ENCODE assay signal across 30 mouse cellular contexts in the genomic region with DNA sequence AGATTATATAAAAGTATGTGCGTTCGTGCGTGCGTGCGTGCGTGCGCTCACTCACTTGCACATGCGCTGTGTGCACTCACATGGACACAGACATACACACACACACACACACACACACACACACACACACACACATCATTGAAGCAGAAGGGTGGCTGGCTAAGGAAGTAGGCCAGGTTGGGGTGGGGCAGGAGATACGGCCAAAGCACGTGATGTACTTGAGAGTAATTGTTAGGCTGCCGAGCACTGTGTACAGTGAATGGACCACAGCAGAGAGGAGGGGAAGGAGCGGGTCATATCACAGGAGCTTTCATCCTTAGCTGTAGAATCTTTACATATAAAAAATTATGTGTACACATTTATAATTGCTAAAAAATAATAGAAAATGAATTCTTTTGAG.
DNase-seq lines count a peak whose midpoint lies in the region; ATAC-seq and TF ChIP-seq lines count a peak whose summit lies in the region.
"Had no signal": no experiment of that assay in that cellular context is flagged by ENCODE, and none has a peak within 500 bp of the region (broad histone marks: within the 10 kb centered on the region; RNA-seq: fewer than 3 reads in every experiment).

No protein-coding gene starts in this region.

- H3K4me2 ChIP-seq in hindbrain, embryonic 16.5 days (ENCODE audit: low read length), result no peak overlapping the region
- H3K4me2 ChIP-seq in hindbrain, embryonic 14.5 days (replicated peaks), result no peak overlapping the region
- no peak overlapping the region for H3K4me2 ChIP-seq in neural tube, embryonic 15.5 days
- H3K4me2 ChIP-seq in stomach, postnatal 0 days (replicated peaks; ENCODE audit: low read depth), result no peak overlapping the region
- H3K4me2 ChIP-seq: embryonic facial prominence, embryonic 12.5 days; embryonic facial prominence, embryonic 15.5 days; heart, embryonic 12.5 days; heart, embryonic 15.5 days had no signal

- H3K36me3 ChIP-seq in hindbrain, embryonic 16.5 days (ENCODE audit: control insufficient read depth, insufficient read depth, low read length), result no peaks in the 10 kb centered on the region
- H3K36me3 ChIP-seq in hindbrain, embryonic 14.5 days (replicated peaks; ENCODE audit: control insufficient read depth, insufficient read depth), result no peaks in the 10 kb centered on the region; the same call in 1 of the 2 replicates
- no peaks in the 10 kb centered on the region for H3K36me3 ChIP-seq in neural tube, embryonic 15.5 days
- no peaks in the 10 kb centered on the region for H3K36me3 ChIP-seq in stomach, postnatal 0 days (ENCODE audit: control insufficient read depth, insufficient read depth, low read length)
- H3K36me3 ChIP-seq: heart, embryonic 12.5 days had no signal

- ATAC-seq in hindbrain, embryonic 16.5 days, result 0 out of 2 replicates have a peak, but pooled peaks have one; percentile 42
- ATAC-seq in hindbrain, embryonic 14.5 days (ENCODE audit: low FRiP score), result no peak
- ATAC-seq in neural tube, embryonic 15.5 days (ENCODE audit: low FRiP score), result 0 out of 2 replicates have a peak, but pooled peaks have one; percentile 21
- peak; percentile 71; the same call in 1 of the 2 replicates for ATAC-seq in stomach, postnatal 0 days (ENCODE audit: low FRiP score, low TSS enrichment)
- ATAC-seq: forebrain, embryonic 14.5 days; forebrain, postnatal 0 days; hindbrain, postnatal 0 days; Patski had no signal

- H3K27me3 ChIP-seq in hindbrain, embryonic 16.5 days (replicated peaks; ENCODE audit: control insufficient read depth, insufficient read depth, low read length), result no peaks in the 10 kb centered on the region
- H3K27me3 ChIP-seq in hindbrain, embryonic 14.5 days (ENCODE audit: control insufficient read depth, insufficient read depth, low read length), result no peaks in the 10 kb centered on the region
- H3K27me3 ChIP-seq in neural tube, embryonic 15.5 days (replicated peaks), result no peaks in the 10 kb centered on the region
- no peaks in the 10 kb centered on the region for H3K27me3 ChIP-seq in stomach, postnatal 0 days (ENCODE audit: control insufficient read depth, insufficient read depth, low read length)
- H3K27me3 ChIP-seq: CH12.LX; embryonic facial prominence, embryonic 12.5 days; embryonic facial prominence, embryonic 15.5 days; heart, embryonic 12.5 days; heart, embryonic 15.5 days; Patski had no signal

- 93% methylated on average over 12 of the region's 12 CpGs for WGBS in hindbrain, embryonic 16.5 days
- WGBS in hindbrain, embryonic 14.5 days, result 98% methylated on average over 12 of the region's 12 CpGs
- WGBS in lung, adult 2 months, result 86% methylated on average over 12 of the region's 12 CpGs
- 91% methylated on average over 12 of the region's 12 CpGs for WGBS in neural tube, embryonic 15.5 days
- 85% methylated on average over 12 of the region's 12 CpGs for WGBS in stomach, postnatal 0 days

- no peaks in the 10 kb centered on the region for H3K9me3 ChIP-seq in hindbrain, embryonic 16.5 days (ENCODE audit: control insufficient read depth, low read length)
- H3K9me3 ChIP-seq in hindbrain, embryonic 14.5 days (ENCODE audit: control insufficient read depth, low read length), result no peaks in the 10 kb centered on the region
- H3K9me3 ChIP-seq in neural tube, embryonic 15.5 days (replicated peaks), result no peaks in the 10 kb centered on the region
- H3K9me3 ChIP-seq in stomach, postnatal 0 days (ENCODE audit: control insufficient read depth, low read length), result no peaks in the 10 kb centered on the region
- H3K9me3 ChIP-seq: embryonic facial prominence, embryonic 12.5 days; embryonic facial prominence, embryonic 15.5 days; G1E; heart, embryonic 12.5 days; heart, embryonic 15.5 days; hindbrain, embryonic 10.5 days had no signal

- no peak for DNase-seq in hindbrain, embryonic 14.5 days (ENCODE audit: low spot score)
- DNase-seq in lung, postnatal 25 days (ENCODE audit: low spot score), result peak; percentile 16
- DNase-seq in lung, adult 2 months, result no peak
- no peak for DNase-seq in neural tube, embryonic 10.5 days (ENCODE audit: extremely low spot score, low spot score)
- no peak for DNase-seq in stomach, postnatal 0 days (ENCODE audit: low spot score)
- no peak for DNase-seq in urinary bladder, postnatal 10 days (ENCODE audit: low spot score)
- DNase-seq: adrenal gland, postnatal 10 days; adrenal gland, postnatal 36 days; B cell, adult 2 months; cerebellum, adult 18-20 months; cerebellum, adult 9-10 months; cerebellum, postnatal 14 days; forebrain, postnatal 0 days; gastrocnemius, adult 2 months; gastrocnemius, postnatal 14 days; heart, adult 11 months; heart, postnatal 10 days; heart, postnatal 36 days had no signal

- H3K4me1 ChIP-seq in hindbrain, embryonic 16.5 days (ENCODE audit: control insufficient read depth, insufficient read depth, low read depth, low read length), result no peaks in the 10 kb centered on the region
- H3K4me1 ChIP-seq in hindbrain, embryonic 14.5 days (replicated peaks; ENCODE audit: control insufficient read depth, insufficient read depth, low read length), result 0 out of 2 replicates have a peak, but pooled peaks cover 3% of the 10 kb centered on the region
- no peaks in the 10 kb centered on the region; the same call in none of the 2 replicates for H3K4me1 ChIP-seq in lung, adult 2 months (ENCODE audit: control insufficient read depth, insufficient read depth, low read length)
- H3K4me1 ChIP-seq in neural tube, embryonic 15.5 days, result no peaks in the 10 kb centered on the region
- H3K4me1 ChIP-seq in stomach, postnatal 0 days (replicated peaks; ENCODE audit: control insufficient read depth, insufficient read depth), result no peaks in the 10 kb centered on the region
- H3K4me1 ChIP-seq: embryonic facial prominence, embryonic 12.5 days; heart, embryonic 15.5 days; hindbrain, embryonic 10.5 days had no signal

- no peak for TF ChIP-seq EP300 in stomach, postnatal 0 days (optimal IDR thresholded peaks at IDR 0.05)

- no peak overlapping the region for H3K4me3 ChIP-seq in hindbrain, embryonic 16.5 days (ENCODE audit: low read length)
- no peak overlapping the region for H3K4me3 ChIP-seq in hindbrain, embryonic 14.5 days (replicated peaks; ENCODE audit: low read length)
- H3K4me3 ChIP-seq in lung, adult 2 months (replicated peaks; ENCODE audit: extremely low read depth, low read depth, low read length), result no peak overlapping the region
- H3K4me3 ChIP-seq in neural tube, embryonic 15.5 days (replicated peaks), result no peak overlapping the region
- H3K4me3 ChIP-seq in stomach, postnatal 0 days (ENCODE audit: low read depth, low read length), result no peak overlapping the region
- H3K4me3 ChIP-seq: embryonic facial prominence, embryonic 12.5 days; embryonic facial prominence, embryonic 15.5 days; gastrocnemius, adult 2 months; heart, embryonic 12.5 days; heart, embryonic 15.5 days; hindbrain, embryonic 10.5 days had no signal

- TF ChIP-seq CTCF in lung, adult 2 months (IDR thresholded peaks at IDR 0.05; ENCODE audit: insufficient read depth, low read length), result no peak
- TF ChIP-seq CTCF in stomach, postnatal 0 days (IDR thresholded peaks at IDR 0.05; ENCODE audit: low read depth), result no peak

- H3K9ac ChIP-seq in hindbrain, embryonic 16.5 days (ENCODE audit: low read depth, low read length), result no peak overlapping the region
- no peak overlapping the region for H3K9ac ChIP-seq in hindbrain, embryonic 14.5 days
- H3K9ac ChIP-seq in neural tube, embryonic 15.5 days (replicated peaks), result no peak overlapping the region
- H3K9ac ChIP-seq in stomach, postnatal 0 days (ENCODE audit: low read length), result no peak overlapping the region
- H3K9ac ChIP-seq: embryonic facial prominence, embryonic 12.5 days; embryonic facial prominence, embryonic 15.5 days; forebrain, postnatal 0 days; heart, embryonic 12.5 days; heart, embryonic 15.5 days had no signal

- no peak overlapping the region for H3K27ac ChIP-seq in hindbrain, embryonic 16.5 days (ENCODE audit: low read depth, low read length)
- no peak overlapping the region for H3K27ac ChIP-seq in hindbrain, embryonic 14.5 days
- no peak overlapping the region for H3K27ac ChIP-seq in neural tube, embryonic 15.5 days (replicated peaks)
- no peak overlapping the region for H3K27ac ChIP-seq in stomach, postnatal 0 days (replicated peaks)
- H3K27ac ChIP-seq: embryonic facial prominence, embryonic 12.5 days; embryonic facial prominence, embryonic 15.5 days; gastrocnemius, adult 2 months; heart, embryonic 15.5 days; hindbrain, embryonic 10.5 days; hindbrain, postnatal 0 days had no signal

- no peak for TF ChIP-seq POLR2A in lung, adult 2 months (IDR thresholded peaks at IDR 0.05; ENCODE audit: borderline replicate concordance, extremely low read depth, low read depth, low read length)
